Mouse (Mus musculus): Measurements from ENCODE around the gene Itga2.

DNA sequence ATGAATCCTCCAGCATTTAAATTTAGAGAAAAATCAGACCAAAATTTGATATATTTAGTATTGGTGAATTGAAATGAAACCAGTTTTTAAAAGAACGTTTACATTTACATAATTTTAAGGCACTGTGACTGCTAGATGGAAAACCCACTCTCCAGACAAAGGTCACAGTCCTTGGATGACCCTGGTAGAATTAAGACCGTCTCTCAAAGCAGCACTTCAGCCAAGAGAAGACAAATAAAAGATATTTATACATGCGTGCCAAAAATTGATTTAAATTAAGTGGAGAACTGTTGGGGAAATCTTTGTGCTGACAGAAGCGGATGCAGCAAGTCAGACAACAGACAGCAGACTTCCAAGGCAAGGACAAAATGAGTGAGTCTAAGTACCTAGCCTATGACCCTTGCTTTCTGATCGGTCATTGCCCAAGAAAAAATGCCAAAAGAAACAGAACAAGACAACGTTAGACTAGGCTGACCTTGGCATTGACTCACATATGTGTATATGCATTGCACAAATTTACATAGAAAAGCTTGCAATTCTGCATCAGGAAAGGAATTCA, 42.7 kb upstream of the Itga2 start:
- TF ChIP-seq CTCF (IDR thresholded peaks at IDR 0.05 in 2 of 3, conservative IDR thresholded peaks at IDR 0.05 in 1 of 3; ENCODE audit: control insufficient read depth in 1 of 3, insufficient read depth in 1 of 3, low read depth in 2 of 3, low read length in 3 of 3, poor library complexity in 1 of 3, severe bottlenecking in 1 of 3) (no peak), POLR2A (IDR thresholded peaks at IDR 0.05; ENCODE audit: control insufficient read depth in 1 of 2, insufficient read depth in 1 of 2, low read depth in 1 of 2, low read length in 2 of 2, poor library complexity in 1 of 2) (no peak)

Measured in MEL (cell line).